26 mouse cellular contexts compared by ENCODE assay signal in genomic region chr12:89830350-89830749, GRCm38 (mm10).
A peak's percentile ranks its signal among the peaks of the same experiment; 100 is the strongest.
DNase-seq lines count a peak whose midpoint lies in the region; ATAC-seq and TF ChIP-seq lines count a peak whose summit lies in the region.
"Had no signal": no experiment of that assay in that cellular context is flagged by ENCODE, and none has a peak within 500 bp of the region (broad histone marks: within the 10 kb centered on the region; RNA-seq: fewer than 3 reads in every experiment).

No protein-coding gene starts in this region.

- no peaks in the 10 kb centered on the region for H3K9me3 ChIP-seq in lung, embryonic 16.5 days (ENCODE audit: control insufficient read depth, low read length)
- H3K9me3 ChIP-seq in heart, embryonic 12.5 days (replicated peaks), result no peaks in the 10 kb centered on the region
- H3K9me3 ChIP-seq: embryonic facial prominence, embryonic 13.5 days; embryonic facial prominence, embryonic 15.5 days; forebrain, embryonic 10.5 days; forebrain, embryonic 12.5 days had no signal

- no peak for DNase-seq in lung, postnatal 36 days
- DNase-seq: adrenal gland, adult 8-10 months; adrenal gland, postnatal 14 days; adrenal gland, postnatal 36 days; cerebellum, adult 11-12 months; cerebellum, adult 2 months; cerebellum, adult 9-10 months; cerebellum, postnatal 10 days; cerebellum, postnatal 25 days; embryo, embryonic 11 days had no signal

- H3ac ChIP-seq in C2C12 (ENCODE audit: control insufficient read depth, insufficient read length, low read depth) (no peak overlapping the region), myocyte (ENCODE audit: control insufficient read depth, insufficient read length) (no peak overlapping the region)

- H3K27me3 ChIP-seq in lung, embryonic 16.5 days (ENCODE audit: control insufficient read depth, insufficient read depth, low read depth, low read length), result no peaks in the 10 kb centered on the region
- H3K27me3 ChIP-seq in C2C12 (ENCODE audit: control insufficient read depth, insufficient read depth, insufficient read length) (no peaks in the 10 kb centered on the region), myocyte (ENCODE audit: control insufficient read depth, insufficient read depth, insufficient read length) (no peaks in the 10 kb centered on the region)
- H3K27me3 ChIP-seq in heart, embryonic 12.5 days (replicated peaks), result no peaks in the 10 kb centered on the region
- H3K27me3 ChIP-seq: CH12.LX; embryonic facial prominence, embryonic 13.5 days; embryonic facial prominence, embryonic 15.5 days; forebrain, embryonic 12.5 days; Patski had no signal

- H3K79me2 ChIP-seq in C2C12 (ENCODE audit: control insufficient read depth, insufficient read depth), result no peaks in the 10 kb centered on the region
- no peaks in the 10 kb centered on the region for H3K79me2 ChIP-seq in myocyte (ENCODE audit: control insufficient read depth, insufficient read depth)

- H3K4me1 ChIP-seq in lung, embryonic 16.5 days (replicated peaks; ENCODE audit: control insufficient read depth, insufficient read depth, low read length), result no peaks in the 10 kb centered on the region
- no peaks in the 10 kb centered on the region for H3K4me1 ChIP-seq in heart, embryonic 12.5 days (replicated peaks)
- H3K4me1 ChIP-seq: embryonic facial prominence, embryonic 13.5 days; embryonic facial prominence, embryonic 15.5 days; forebrain, embryonic 10.5 days; forebrain, embryonic 12.5 days had no signal

- no peak overlapping the region for H3K9ac ChIP-seq in lung, embryonic 16.5 days (ENCODE audit: low read length)
- no peak overlapping the region for H3K9ac ChIP-seq in heart, embryonic 12.5 days
- H3K9ac ChIP-seq: embryonic facial prominence, embryonic 13.5 days; embryonic facial prominence, embryonic 15.5 days; forebrain, embryonic 12.5 days had no signal

- no peak overlapping the region for H3K4me3 ChIP-seq in lung, embryonic 16.5 days (ENCODE audit: low read length)
- H3K4me3 ChIP-seq in C2C12 (ENCODE audit: insufficient read depth, poor library complexity, severe bottlenecking) (no peak overlapping the region), myocyte (no peak overlapping the region)
- H3K4me3 ChIP-seq in heart, embryonic 12.5 days, result no peak overlapping the region
- H3K4me3 ChIP-seq: embryonic facial prominence, embryonic 13.5 days; embryonic facial prominence, embryonic 15.5 days; erythroblast, embryonic 14.5 days; forebrain, embryonic 10.5 days; forebrain, embryonic 12.5 days had no signal

- ATAC-seq in lung, embryonic 16.5 days (ENCODE audit: low read depth), result 0 out of 2 replicates have a peak, but pooled peaks have one; percentile 23
- no peak for ATAC-seq in heart, embryonic 12.5 days (ENCODE audit: insufficient number of reproducible peaks, low FRiP score)
- ATAC-seq: activated CD4-positive, CD25-positive, alpha-beta regulatory T cell, adult 4 months; CD4-positive, CD25-positive, alpha-beta regulatory T cell, adult 4 months; forebrain, embryonic 14.5 days; forebrain, embryonic 16.5 days; Patski had no signal

- 61% methylated on average over 5 of the region's 5 CpGs for WGBS in lung, embryonic 16.5 days
- 88% methylated on average over 5 of the region's 5 CpGs for WGBS in heart, embryonic 12.5 days

- no peaks in the 10 kb centered on the region for H3K79me3 ChIP-seq in C2C12 (ENCODE audit: low read depth)

- H3K4me2 ChIP-seq in lung, embryonic 16.5 days (ENCODE audit: low read depth, low read length), result no peak overlapping the region
- H3K4me2 ChIP-seq in myocyte (ENCODE audit: low read depth), result peak overlapping the region; percentile 87
- no peak overlapping the region for H3K4me2 ChIP-seq in heart, embryonic 12.5 days
- H3K4me2 ChIP-seq: embryonic facial prominence, embryonic 13.5 days; embryonic facial prominence, embryonic 15.5 days; forebrain, embryonic 12.5 days had no signal

- no peak for TF ChIP-seq CTCF in C2C12 (IDR thresholded peaks at IDR 0.05; ENCODE audit: control insufficient read depth, insufficient read depth, insufficient read length)

- H3K27ac ChIP-seq in lung, embryonic 16.5 days (ENCODE audit: low read length), result no peak overlapping the region
- no peak overlapping the region for H3K27ac ChIP-seq in heart, embryonic 12.5 days (ENCODE audit: poor library complexity, severe bottlenecking)
- H3K27ac ChIP-seq: embryonic facial prominence, embryonic 13.5 days; embryonic facial prominence, embryonic 15.5 days; forebrain, embryonic 10.5 days; forebrain, embryonic 12.5 days had no signal

- no peaks in the 10 kb centered on the region for H3K36me3 ChIP-seq in lung, embryonic 16.5 days (ENCODE audit: control insufficient read depth, insufficient read depth, low read length)
- no peaks in the 10 kb centered on the region for H3K36me3 ChIP-seq in C2C12 (ENCODE audit: control insufficient read depth, insufficient read depth)
- H3K36me3 ChIP-seq in myocyte (ENCODE audit: control insufficient read depth, insufficient read depth), result no peaks in the 10 kb centered on the region
- H3K36me3 ChIP-seq in heart, embryonic 12.5 days, result no peaks in the 10 kb centered on the region
- H3K36me3 ChIP-seq: embryonic facial prominence, embryonic 13.5 days; embryonic facial prominence, embryonic 15.5 days; forebrain, embryonic 10.5 days; forebrain, embryonic 12.5 days; G1E had no signal

- no peak for TF ChIP-seq POLR2A in myocyte (IDR thresholded peaks at IDR 0.05; ENCODE audit: insufficient read length, low read depth)

TF ChIP-seq in C2C12, 6 proteins besides CTCF, POLR2A, EP300 and RAD21:
- peak; percentile 85 for TF ChIP-seq MYOD1 (IDR thresholded peaks at IDR 0.05; ENCODE audit: control insufficient read depth, insufficient read length, low read depth)
- TF ChIP-seq FOSL1 (IDR thresholded peaks at IDR 0.05; ENCODE audit: insufficient read depth, low read length, poor library complexity, severe bottlenecking), result no peak
- TF ChIP-seq CEBPB (IDR thresholded peaks at IDR 0.05; ENCODE audit: low read depth), result no peak
- TF ChIP-seq MAX (IDR thresholded peaks at IDR 0.05), result no peak

TF ChIP-seq in myocyte, 11 proteins besides CTCF, POLR2A, EP300 and RAD21:
- TF ChIP-seq CEBPB (IDR thresholded peaks at IDR 0.05; ENCODE audit: insufficient read depth, poor library complexity, severe bottlenecking) (no peak), MYOG (IDR thresholded peaks at IDR 0.05; ENCODE audit: control insufficient read depth in 1 of 3, insufficient read depth in 1 of 3, insufficient read length in 2 of 3, low read depth in 2 of 3) (peak in 2 of 3 experiments; percentile 19 to 49), E2F4 (IDR thresholded peaks at IDR 0.05; ENCODE audit: insufficient read depth) (no peak), SRF (IDR thresholded peaks at IDR 0.05; ENCODE audit: control insufficient read depth, insufficient read length, low read depth) (no peak), TCF12 (IDR thresholded peaks at IDR 0.05; ENCODE audit: insufficient read depth, poor library complexity, severe bottlenecking) (peak; percentile 58)
